In the genomic region with DNA sequence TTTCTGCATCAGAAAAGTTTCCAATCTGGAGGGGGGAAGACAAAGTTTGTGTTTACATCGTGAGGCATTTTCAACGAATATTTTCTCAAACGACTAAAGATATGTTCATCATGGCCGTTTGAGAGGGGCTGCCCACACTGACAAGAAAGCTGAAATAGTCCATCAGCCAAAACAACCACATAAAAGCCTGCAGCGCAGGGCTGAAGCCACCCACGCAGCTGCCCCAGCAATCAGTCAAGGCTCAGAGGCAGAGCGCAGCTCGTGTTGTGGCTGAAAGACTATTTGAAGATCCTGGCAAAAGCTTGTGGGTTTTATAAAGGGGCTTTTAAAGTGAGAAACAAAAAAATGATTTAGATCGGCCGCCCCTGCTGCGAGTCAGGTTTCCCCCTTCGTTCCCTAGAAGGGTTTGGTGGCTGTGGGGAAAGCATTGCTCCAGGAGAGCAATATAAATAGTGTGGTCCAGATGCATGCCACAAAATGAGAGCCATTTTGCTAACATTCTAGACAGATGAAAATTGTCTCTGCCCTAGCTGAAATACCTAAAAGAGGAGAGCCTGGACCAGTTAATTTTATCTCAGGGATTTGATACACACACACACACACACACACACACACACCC, we compare ENCODE assay signal across 9 mouse cellular contexts.
DNase-seq lines count a peak whose midpoint lies in the region; ATAC-seq lines count a peak whose summit lies in the region.
"Had no signal": no experiment of that assay in that cellular context is flagged by ENCODE, and none has a peak within 500 bp of the region (broad histone marks: within the 10 kb centered on the region; RNA-seq: fewer than 3 reads in every experiment).

No protein-coding gene starts in this region.

- intact Hi-C loops in heart, postnatal 14 days (cut with DNase I), result no loop called here
- intact Hi-C loops in left cerebral cortex, postnatal 4 days (cut with DNase I), result no loop called here
- intact Hi-C loops in heart, postnatal 10 days (cut with DNase I), result no loop called here

- ATAC-seq in activated CD4-positive, CD25-positive, alpha-beta regulatory T cell, adult 4 months, result no peak
- ATAC-seq: forebrain, embryonic 16.5 days had no signal

- peak; percentile 78 for DNase-seq in heart, adult 11 months
- DNase-seq in heart, postnatal 14 days, result no peak
- peak; percentile 40 for DNase-seq in ovary, adult 18-20 months (ENCODE audit: low spot score)
- no peak for DNase-seq in ovary, postnatal 10 days (ENCODE audit: low spot score)
- peak; percentile 9 for DNase-seq in left cerebral cortex, postnatal 4 days
- DNase-seq in heart, postnatal 10 days, result no peak
- DNase-seq in thymus, adult 18-20 months, result no peak

Comparison
In these comparisons a context has a peak if more than half of its experiments do, and no peak if none do; other contexts are left out.
1. DNase-seq: peak in heart, adult 11 months (single experiment), ovary, adult 18-20 months (single experiment) and left cerebral cortex, postnatal 4 days (single experiment); none in heart, postnatal 14 days (0 of 2), ovary, postnatal 10 days (single experiment), heart, postnatal 10 days (0 of 2) and thymus, adult 18-20 months (0 of 2).